Mouse (Mus musculus) lung, postnatal 25 days (tissue): ENCODE data around the gene Gm3285.

Experiments used
- DNase-seq: peaks from one replicate; pipeline ENCODE4 v3.0.0; 2022; ENCODE audit warnings: low spot score

Gm3285 gene

DNA sequence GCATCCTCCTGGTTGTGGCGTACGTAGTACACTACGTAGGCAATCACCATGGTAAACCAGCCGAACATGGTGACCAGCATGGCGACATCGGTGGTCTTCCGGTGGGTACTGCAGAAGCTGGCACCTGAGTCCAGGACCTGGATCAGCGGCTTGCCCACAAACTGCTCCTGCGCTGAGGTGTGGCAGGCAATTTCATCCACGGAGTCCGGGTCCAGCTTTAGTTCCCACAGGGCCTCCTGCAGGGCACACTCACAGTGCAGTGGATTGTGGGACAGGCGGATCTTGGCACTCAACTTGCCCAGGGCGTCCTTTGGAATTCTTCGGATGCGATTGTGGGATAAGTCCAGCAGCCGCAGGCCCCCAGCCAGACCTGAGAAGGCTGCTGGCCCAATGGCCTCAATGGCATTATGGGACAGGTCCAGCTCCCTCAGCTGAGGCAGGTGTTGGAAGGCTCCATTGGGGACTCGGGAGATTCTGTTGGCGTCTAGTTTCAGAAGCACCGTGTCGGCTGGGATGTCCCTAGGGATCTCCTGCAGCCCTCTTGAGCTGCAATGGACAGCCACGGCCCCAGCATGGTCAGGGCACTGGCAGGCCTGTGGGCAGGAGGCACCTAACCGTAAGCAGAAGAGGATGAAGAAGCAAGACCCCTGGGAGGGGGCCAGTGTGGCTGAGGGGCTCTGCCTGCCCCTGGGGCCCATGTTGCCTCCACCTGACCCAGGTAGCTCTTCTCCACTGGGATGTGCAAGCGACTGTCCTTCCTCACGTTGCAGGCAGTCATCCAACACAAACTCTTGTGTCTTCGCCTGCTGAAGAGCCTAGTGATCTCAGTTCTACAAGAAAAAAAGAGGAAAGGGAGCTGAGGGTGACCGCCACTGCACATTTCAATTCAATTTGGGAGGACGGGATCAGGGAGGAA, 39.4 kb downstream of the Gm3285 start:
- DNase-seq: no peak

DNA sequence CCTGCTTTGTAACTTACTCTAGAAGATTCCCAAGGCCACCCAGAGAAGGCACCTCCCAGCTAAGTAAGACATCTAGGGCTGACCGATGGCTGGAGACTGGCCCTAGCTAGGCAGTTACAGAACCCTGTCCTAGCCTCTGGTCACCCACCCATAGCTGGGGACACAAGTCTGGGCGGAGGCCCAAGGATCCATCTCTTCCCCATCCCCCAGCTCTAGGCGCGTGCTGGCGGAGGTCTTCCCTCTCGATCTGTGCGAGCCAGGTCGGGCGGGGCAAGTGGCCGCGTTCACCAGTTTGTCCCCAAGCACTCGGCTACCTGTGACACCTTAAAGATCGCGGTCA, 40.1 kb downstream of the Gm3285 start:
- DNase-seq: no peak

DNA sequence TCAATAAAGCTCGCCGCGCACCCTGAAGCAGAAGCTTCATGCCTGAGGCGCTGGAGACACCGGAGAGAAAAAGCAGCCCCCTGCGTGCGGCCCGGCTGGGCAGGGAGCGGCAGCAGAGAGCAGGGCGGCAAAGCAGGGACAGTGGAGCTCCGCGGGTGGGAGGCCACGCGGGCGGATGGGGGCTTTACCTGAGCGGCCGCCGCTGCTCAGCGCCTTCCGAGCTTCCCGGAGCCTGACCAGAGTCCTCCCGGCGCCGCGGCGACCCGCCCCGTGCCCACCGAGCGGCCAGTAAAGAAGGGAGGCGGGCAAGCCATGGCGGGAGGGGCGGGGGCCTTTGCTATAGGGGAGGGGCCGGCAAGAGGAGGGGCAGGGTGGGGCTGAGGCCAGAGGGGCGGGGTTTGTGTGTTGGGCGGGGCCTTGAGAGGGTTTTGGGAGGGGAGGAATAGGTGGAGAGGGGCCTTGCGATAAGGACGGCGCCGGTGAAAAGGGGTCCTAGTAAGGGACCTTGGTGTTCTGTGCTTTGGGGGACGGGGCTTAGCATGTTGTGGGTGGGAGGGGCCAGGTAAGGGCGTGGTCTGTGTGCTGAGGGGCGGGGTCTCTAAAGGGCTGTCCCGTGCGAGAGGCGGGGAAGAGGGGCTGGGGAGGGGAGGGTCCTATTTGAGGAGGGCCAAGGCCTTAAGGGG, 40.6 kb downstream of the Gm3285 start, which contains the start of gene Lrrc3:
Gene Lrrc3, minus strand, starts transcription at position 326 of the 683 bp plus-strand sequence.
- DNase-seq: peak; percentile 13

GRCm38 (mm10) chr10:77902894-77903715, 41.3 kb downstream of the Gm3285 start:
- peak; percentile 2 for DNase-seq
